Mouse (Mus musculus): ENCODE results near the gene Olfr235. TPM values are rescaled to one million over a fixed set of nuclear protein-coding genes. Genes with fewer than 3 reads are reported as not detected.
"Not testable (repeated sequence)": the region's sequence is repeated elsewhere in the genome, so short reads cannot be mapped to it uniquely, and the experiment has no call there.

Olfr235 gene
- not detected in 2 replicates for polyA plus RNA-seq (2015; fragmentation: Nextera tagmentation; extraction: Ambion mirVana)

GRCm38 (mm10) chr19:12260732-12261131 is at the start of gene Olfr235:
Olfr235 (plus strand) TSS chr19:12261032.
- ATAC-seq (ENCODE audit: low read depth), result no peak
- no peak within 1 kb of the TSS for H3K4me3 ChIP-seq (ENCODE audit: low read length)

GRCm38 (mm10) chr19:12232496-12232895 is 28.3 kb upstream of the Olfr235 start, which contains the start of gene Olfr1432:
Olfr1432 (minus strand) TSS chr19:12232596.
- not testable (repeated sequence) for H3K9me3 ChIP-seq (ENCODE audit: control insufficient read depth, low read length); H3K4me1 ChIP-seq (replicated peaks; ENCODE audit: control insufficient read depth, insufficient read depth, low read length); H3K4me2 ChIP-seq (ENCODE audit: low read depth, low read length); H3K27ac ChIP-seq (ENCODE audit: low read length); H3K4me3 ChIP-seq (ENCODE audit: low read length); ATAC-seq (ENCODE audit: low read depth); H3K27me3 ChIP-seq (ENCODE audit: control insufficient read depth, insufficient read depth, low read depth, low read length); H3K36me3 ChIP-seq (ENCODE audit: control insufficient read depth, insufficient read depth, low read length); H3K9ac ChIP-seq (ENCODE audit: low read length)

More at GRCm38 (mm10) chr19:12260732-12261131, at the start of gene Olfr235:
- H3K27ac ChIP-seq (ENCODE audit: low read length), result no peak within 1 kb of the TSS
- H3K36me3 ChIP-seq (ENCODE audit: control insufficient read depth, insufficient read depth, low read length), result no peaks in the 10 kb centered on the region
- no peaks in the 10 kb centered on the region for H3K4me1 ChIP-seq (replicated peaks; ENCODE audit: control insufficient read depth, insufficient read depth, low read length)
- H3K9me3 ChIP-seq (ENCODE audit: control insufficient read depth, low read length), result no peaks in the 10 kb centered on the region
- 45% methylated on average over 1 of the region's 1 CpGs for WGBS
- H3K27me3 ChIP-seq (ENCODE audit: control insufficient read depth, insufficient read depth, low read depth, low read length), result no peaks in the 10 kb centered on the region
- H3K9ac ChIP-seq (ENCODE audit: low read length), result no peak within 1 kb of the TSS
- H3K4me2 ChIP-seq (ENCODE audit: low read depth, low read length), result no peak within 1 kb of the TSS

GRCm38 (mm10) chr19:12241559-12241958 is 19.3 kb upstream of the Olfr235 start, which contains the start of gene Olfr262:
Olfr262 (minus strand) TSS chr19:12241659.
- Histone ChIP-seq H3K4me3 (ENCODE audit: low read length) (no peak within 1 kb of the TSS), H3K9ac (ENCODE audit: low read length) (no peak within 1 kb of the TSS), H3K4me1 (replicated peaks; ENCODE audit: control insufficient read depth, insufficient read depth, low read length) (no peaks in the 10 kb centered on the region), H3K4me2 (ENCODE audit: low read depth, low read length) (no peak within 1 kb of the TSS), H3K27ac (ENCODE audit: low read length) (no peak within 1 kb of the TSS), H3K27me3 (ENCODE audit: control insufficient read depth, insufficient read depth, low read depth, low read length) (no peaks in the 10 kb centered on the region), H3K9me3 (ENCODE audit: control insufficient read depth, low read length) (no peaks in the 10 kb centered on the region), H3K36me3 (ENCODE audit: control insufficient read depth, insufficient read depth, low read length) (no peaks in the 10 kb centered on the region)
- 90% methylated on average over 1 of the region's 1 CpGs for WGBS
- ATAC-seq (ENCODE audit: low read depth), result no peak

- Histone ChIP-seq H3K27ac (ENCODE audit: low read length) (no peak within 1 kb of the TSS), H3K27me3 (ENCODE audit: control insufficient read depth, insufficient read depth, low read depth, low read length) (no peaks in the 10 kb centered on the region), H3K36me3 (ENCODE audit: control insufficient read depth, insufficient read depth, low read length) (no peaks in the 10 kb centered on the region), H3K4me1 (replicated peaks; ENCODE audit: control insufficient read depth, insufficient read depth, low read length) (no peaks in the 10 kb centered on the region), H3K9me3 (ENCODE audit: control insufficient read depth, low read length) (no peaks in the 10 kb centered on the region; the same call in 1 of the 2 replicates), H3K4me3 (ENCODE audit: low read length) (no peak within 1 kb of the TSS), H3K4me2 (ENCODE audit: low read depth, low read length) (no peak within 1 kb of the TSS), H3K9ac (ENCODE audit: low read length) (no peak within 1 kb of the TSS)
- no peak for ATAC-seq (ENCODE audit: low read depth)
- WGBS, result 62% methylated on average over 2 of the region's 2 CpGs
Measured at GRCm38 (mm10) chr19:12279554-12279953, 18.7 kb downstream of the Olfr235 start, which contains the start of gene Olfr1434. Olfr1434 (plus strand) TSS chr19:12279854.

DNA sequence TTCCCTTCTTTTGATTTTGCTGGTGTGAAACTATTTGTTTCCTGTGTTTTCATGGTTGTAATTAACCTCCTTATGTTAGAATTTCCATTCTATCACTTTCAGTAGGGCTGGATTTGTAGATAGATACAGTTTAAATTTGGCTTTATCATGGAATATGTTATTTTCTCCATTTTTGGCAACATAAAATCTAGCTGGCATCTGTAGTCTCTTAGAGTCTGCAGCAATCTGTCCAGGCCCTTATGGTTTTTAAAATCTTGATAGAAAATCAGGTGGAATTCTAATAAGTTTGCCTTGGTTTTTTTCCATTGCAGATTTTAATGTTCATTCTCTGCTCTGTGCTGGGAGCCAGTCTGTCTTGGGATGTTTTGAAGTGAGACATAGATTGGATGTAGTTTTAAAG is 32.1 kb downstream of the Olfr235 start:
- no peak for ATAC-seq (ENCODE audit: low read depth)
- Histone ChIP-seq H3K9me3 (ENCODE audit: control insufficient read depth, low read length) (no peaks in the 10 kb centered on the region), H3K4me1 (replicated peaks; ENCODE audit: control insufficient read depth, insufficient read depth, low read length) (no peaks in the 10 kb centered on the region), H3K4me2 (ENCODE audit: low read depth, low read length) (no peak overlapping the region), H3K27me3 (ENCODE audit: control insufficient read depth, insufficient read depth, low read depth, low read length) (no peaks in the 10 kb centered on the region), H3K9ac (ENCODE audit: low read length) (no peak overlapping the region), H3K36me3 (ENCODE audit: control insufficient read depth, insufficient read depth, low read length) (no peaks in the 10 kb centered on the region), H3K4me3 (ENCODE audit: low read length) (no peak overlapping the region), H3K27ac (ENCODE audit: low read length) (no peak overlapping the region)

- H3K4me2 ChIP-seq (ENCODE audit: low read depth, low read length); H3K27me3 ChIP-seq (ENCODE audit: control insufficient read depth, insufficient read depth, low read depth, low read length); H3K9me3 ChIP-seq (ENCODE audit: control insufficient read depth, low read length); ATAC-seq (ENCODE audit: low read depth); H3K27ac ChIP-seq (ENCODE audit: low read length); H3K4me3 ChIP-seq (ENCODE audit: low read length); H3K9ac ChIP-seq (ENCODE audit: low read length); H3K4me1 ChIP-seq (replicated peaks; ENCODE audit: control insufficient read depth, insufficient read depth, low read length); H3K36me3 ChIP-seq (ENCODE audit: control insufficient read depth, insufficient read depth, low read length): not testable (repeated sequence)
- 80% methylated on average over 1 of the region's 1 CpGs for WGBS
Measured at GRCm38 (mm10) chr19:12299030-12299429, 38.2 kb downstream of the Olfr235 start, which contains the start of gene Olfr1436. Olfr1436 (minus strand) TSS chr19:12299130.

Other genes starting within 250 kb of the Olfr235 start
- gene Olfr1423, start 219.7 kb upstream of the Olfr235 start, polyA plus RNA-seq (2015; fragmentation: Nextera tagmentation; extraction: Ambion mirVana), result not detected in 2 replicates
- not detected in 2 replicates for gene Olfr1424, start 198.3 kb upstream of the Olfr235 start, polyA plus RNA-seq (2015; fragmentation: Nextera tagmentation; extraction: Ambion mirVana)
- not detected in 2 replicates for gene Olfr1425, start 183.3 kb upstream of the Olfr235 start, polyA plus RNA-seq (2015; fragmentation: Nextera tagmentation; extraction: Ambion mirVana)
- gene Olfr1426, start 169.0 kb upstream of the Olfr235 start, polyA plus RNA-seq (2015; fragmentation: Nextera tagmentation; extraction: Ambion mirVana), result not detected in 2 replicates
- not detected in 2 replicates for gene Olfr1427, start 157.7 kb upstream of the Olfr235 start, polyA plus RNA-seq (2015; fragmentation: Nextera tagmentation; extraction: Ambion mirVana)
- gene Olfr1428, start 145.1 kb upstream of the Olfr235 start, polyA plus RNA-seq (2015; fragmentation: Nextera tagmentation; extraction: Ambion mirVana), result not detected in 2 replicates
- gene Olfr76, start 137.8 kb upstream of the Olfr235 start, polyA plus RNA-seq (2015; fragmentation: Nextera tagmentation; extraction: Ambion mirVana), result not detected in 2 replicates
- not detected in 2 replicates for gene Olfr1555-ps1, start 90.9 kb upstream of the Olfr235 start, polyA plus RNA-seq (2015; fragmentation: Nextera tagmentation; extraction: Ambion mirVana)
- gene Olfr1431, start 60.4 kb upstream of the Olfr235 start, polyA plus RNA-seq (2015; fragmentation: Nextera tagmentation; extraction: Ambion mirVana), result not detected in 2 replicates
- not detected in 2 replicates for gene Olfr1432, start 28.4 kb upstream of the Olfr235 start, polyA plus RNA-seq (2015; fragmentation: Nextera tagmentation; extraction: Ambion mirVana)
- gene Olfr262, start 19.4 kb upstream of the Olfr235 start, polyA plus RNA-seq (2015; fragmentation: Nextera tagmentation; extraction: Ambion mirVana), result not detected in 2 replicates
- gene Olfr1434, start 18.8 kb downstream of the Olfr235 start, polyA plus RNA-seq (2015; fragmentation: Nextera tagmentation; extraction: Ambion mirVana), result not detected in 2 replicates
- not detected in 2 replicates for gene Olfr1436, start 38.1 kb downstream of the Olfr235 start, polyA plus RNA-seq (2015; fragmentation: Nextera tagmentation; extraction: Ambion mirVana)
- gene Olfr1437, start 64.1 kb downstream of the Olfr235 start, polyA plus RNA-seq (2015; fragmentation: Nextera tagmentation; extraction: Ambion mirVana), result not detected in 2 replicates
- not detected in 2 replicates for gene Olfr1438-ps1, start 74.9 kb downstream of the Olfr235 start, polyA plus RNA-seq (2015; fragmentation: Nextera tagmentation; extraction: Ambion mirVana)
- not detected in 2 replicates for gene Olfr1440, start 126.2 kb downstream of the Olfr235 start, polyA plus RNA-seq (2015; fragmentation: Nextera tagmentation; extraction: Ambion mirVana)
- not detected in 2 replicates for gene Olfr1441, start 156.4 kb downstream of the Olfr235 start, polyA plus RNA-seq (2015; fragmentation: Nextera tagmentation; extraction: Ambion mirVana)
- gene Pfpl, start 166.9 kb downstream of the Olfr235 start, polyA plus RNA-seq (2015; fragmentation: Nextera tagmentation; extraction: Ambion mirVana), result not detected in 2 replicates
- gene Mpeg1, start 199.7 kb downstream of the Olfr235 start, polyA plus RNA-seq (2015; fragmentation: Nextera tagmentation; extraction: Ambion mirVana), result 0.79 and 0.88 TPM in 2 replicates
- 16.0 and 16.5 TPM in 2 replicates for gene Dtx4, start 240.4 kb downstream of the Olfr235 start, polyA plus RNA-seq (2015; fragmentation: Nextera tagmentation; extraction: Ambion mirVana)